In genomic region chr7:30832261-30832660, GRCm38 (mm10) we compare ENCODE assay signal across 23 mouse cellular contexts. TPM values are rescaled to one million over a fixed set of nuclear protein-coding genes. Genes with fewer than 3 reads are reported as not detected.
A peak's percentile ranks its signal among the peaks of the same experiment; 100 is the strongest.
DNase-seq lines count a peak whose midpoint lies in the region; ATAC-seq and TF ChIP-seq lines count a peak whose summit lies in the region.
"Had no signal": no experiment of that assay in that cellular context is flagged by ENCODE, and none has a peak within 500 bp of the region (broad histone marks: within the 10 kb centered on the region; RNA-seq: fewer than 3 reads in every experiment).

No protein-coding gene starts in this region.

- H3K27ac ChIP-seq in heart, embryonic 15.5 days = no peak overlapping the region
- H3K27ac ChIP-seq in forebrain, embryonic 13.5 days = no peak overlapping the region
- H3K27ac ChIP-seq: embryonic facial prominence, embryonic 15.5 days; hindbrain, embryonic 13.5 days; midbrain, embryonic 10.5 days had no signal

- no peak overlapping the region for H3K4me3 ChIP-seq in heart, embryonic 15.5 days
- H3K4me3 ChIP-seq in E14TG2a.4 (replicated peaks; ENCODE audit: low read length) = peak overlapping the region; percentile 67
- no peak overlapping the region for H3K4me3 ChIP-seq in forebrain, embryonic 13.5 days
- H3K4me3 ChIP-seq: embryonic facial prominence, embryonic 15.5 days; hindbrain, embryonic 13.5 days; midbrain, embryonic 10.5 days had no signal

- H3K4me1 ChIP-seq in heart, embryonic 15.5 days (replicated peaks) = no peaks in the 10 kb centered on the region
- peaks cover 24% of the 10 kb centered on the region for H3K4me1 ChIP-seq in E14TG2a.4 (replicated peaks; ENCODE audit: low read depth, low read length)
- H3K4me1 ChIP-seq in forebrain, embryonic 13.5 days = no peaks in the 10 kb centered on the region
- H3K4me1 ChIP-seq: embryonic facial prominence, embryonic 15.5 days; hindbrain, embryonic 13.5 days; midbrain, embryonic 10.5 days had no signal

- 54% methylated on average over 17 of the region's 17 CpGs for WGBS in heart, embryonic 15.5 days
- WGBS in forebrain, embryonic 13.5 days = 84% methylated on average over 13 of the region's 17 CpGs

- TF ChIP-seq CTCF in E14TG2a.4 (conservative IDR thresholded peaks at IDR 0.05; ENCODE audit: low read length) = no peak

- no peak for ATAC-seq in heart, embryonic 15.5 days (replicated peaks; ENCODE audit: insufficient number of reproducible peaks, insufficient read depth, low FRiP score, low read depth)
- ATAC-seq in forebrain, embryonic 13.5 days = no peak
- ATAC-seq: intestine, postnatal 0 days; lung, postnatal 0 days had no signal

- H3K27me3 ChIP-seq in heart, embryonic 15.5 days = no peaks in the 10 kb centered on the region
- H3K27me3 ChIP-seq in E14TG2a.4 (ENCODE audit: insufficient read depth, low read length) = no peaks in the 10 kb centered on the region
- no peaks in the 10 kb centered on the region for H3K27me3 ChIP-seq in forebrain, embryonic 13.5 days
- H3K27me3 ChIP-seq: embryonic facial prominence, embryonic 15.5 days; hindbrain, embryonic 13.5 days had no signal

- H3K36me3 ChIP-seq in heart, embryonic 15.5 days = no peaks in the 10 kb centered on the region
- no peaks in the 10 kb centered on the region for H3K36me3 ChIP-seq in E14TG2a.4 (ENCODE audit: insufficient read depth, low read length)
- H3K36me3 ChIP-seq in forebrain, embryonic 13.5 days (ENCODE audit: poor library complexity, severe bottlenecking) = no peaks in the 10 kb centered on the region
- H3K36me3 ChIP-seq: embryonic facial prominence, embryonic 15.5 days; hindbrain, embryonic 13.5 days; midbrain, embryonic 10.5 days had no signal

- no peak overlapping the region for H3K9ac ChIP-seq in heart, embryonic 15.5 days
- H3K9ac ChIP-seq in forebrain, embryonic 13.5 days = no peak overlapping the region
- H3K9ac ChIP-seq: embryonic facial prominence, embryonic 15.5 days; hindbrain, embryonic 13.5 days had no signal

- H3K9me3 ChIP-seq in heart, embryonic 15.5 days (replicated peaks) = no peaks in the 10 kb centered on the region
- peaks cover 18% of the 10 kb centered on the region for H3K9me3 ChIP-seq in E14TG2a.4 (ENCODE audit: low read length)
- no peaks in the 10 kb centered on the region for H3K9me3 ChIP-seq in forebrain, embryonic 13.5 days (replicated peaks)
- H3K9me3 ChIP-seq: embryonic facial prominence, embryonic 15.5 days; hindbrain, embryonic 13.5 days; midbrain, embryonic 10.5 days had no signal

- DNase-seq in heart, adult 8-10 months (ENCODE audit: low spot score) = no peak
- DNase-seq in ZHBTc4 (ENCODE audit: low read depth, low spot score) = peak; percentile 80
- DNase-seq in naive thymus-derived CD4-positive, alpha-beta T cell, adult 2 months (ENCODE audit: low read depth) = peak; percentile 36
- no peak for DNase-seq in left cerebral cortex, adult 18-20 months (ENCODE audit: low spot score in 2 of 2)
- DNase-seq: adrenal gland, postnatal 14 days; cerebellum, adult 8-10 months; kidney, postnatal 10 days had no signal

- H3K4me2 ChIP-seq in heart, embryonic 15.5 days = 0 out of 2 replicates have a peak overlapping the region, but pooled peaks have one; percentile 16
- H3K4me2 ChIP-seq in forebrain, embryonic 13.5 days = no peak overlapping the region
- H3K4me2 ChIP-seq: embryonic facial prominence, embryonic 15.5 days; hindbrain, embryonic 13.5 days had no signal

RNA-seq across cellular contexts. Expression of gene Ffar2, which starts 8.7 kb away (rescaled TPM):
- polyA plus RNA-seq in heart, embryonic 15.5 days (2015; fragmentation: Nextera tagmentation; extraction: Ambion mirVana) = 0.20 and 0.44 TPM in 2 replicates
- total RNA-seq in heart, adult 8-10 months (2022) = under 1 TPM in 2 of 4 experiments, not detected in 2; 0.25 to 0.46 TPM
- polyA plus RNA-seq in forebrain, embryonic 13.5 days (2015; fragmentation: Nextera tagmentation; extraction: Ambion mirVana) = 0.09 TPM in 1 of 2 replicates, not detected in the other
- not detected for total RNA-seq in left cerebral cortex, adult 18-20 months (2021)
- total RNA-seq: left cerebral cortex, postnatal 25 days had no signal
- polyA plus RNA-seq: embryonic facial prominence, embryonic 15.5 days; forebrain, embryonic 11.5 days; liver, adult 2 months; midbrain, embryonic 10.5 days had no signal

RNA-seq across cellular contexts. Expression of gene Ffar3, which starts 23.7 kb away (rescaled TPM):
- 0.15 TPM in 1 of 2 replicates, not detected in the other for polyA plus RNA-seq in heart, embryonic 15.5 days (2015; fragmentation: Nextera tagmentation; extraction: Ambion mirVana)
- total RNA-seq in heart, adult 8-10 months (2022) = not detected
- polyA plus RNA-seq in forebrain, embryonic 13.5 days (2015; fragmentation: Nextera tagmentation; extraction: Ambion mirVana) = not detected in 2 replicates
- not detected for total RNA-seq in left cerebral cortex, adult 18-20 months (2021)
- total RNA-seq: gastrocnemius, postnatal 4 days; layer of hippocampus, postnatal 10 days; left cerebral cortex, postnatal 25 days; liver, adult 2 months; monocyte, adult 5-6 weeks had no signal
- polyA plus RNA-seq: embryonic facial prominence, embryonic 15.5 days; forebrain, embryonic 11.5 days; liver, adult 2 months; lung, postnatal 0 days; midbrain, embryonic 10.5 days; neural tube, embryonic 14.5 days had no signal

RNA-seq across cellular contexts. Expression of gene Ffar1, which starts 29.1 kb away (rescaled TPM):
- not detected in 2 replicates for polyA plus RNA-seq in heart, embryonic 15.5 days (2015; fragmentation: Nextera tagmentation; extraction: Ambion mirVana)
- total RNA-seq in heart, adult 8-10 months (2022) = not detected
- polyA plus RNA-seq in forebrain, embryonic 13.5 days (2015; fragmentation: Nextera tagmentation; extraction: Ambion mirVana) = not detected in 2 replicates
- total RNA-seq in left cerebral cortex, adult 18-20 months (2021) = not detected
- total RNA-seq: adrenal gland, postnatal 14 days; gastrocnemius, postnatal 4 days; layer of hippocampus, postnatal 10 days; left cerebral cortex, postnatal 25 days; liver, adult 2 months had no signal
- polyA plus RNA-seq: embryonic facial prominence, embryonic 15.5 days; forebrain, embryonic 11.5 days; hindbrain, embryonic 13.5 days; lung, postnatal 0 days; midbrain, embryonic 10.5 days; neural tube, embryonic 14.5 days had no signal

RNA-seq across cellular contexts. Expression of gene Krtdap, which starts 44.6 kb away (rescaled TPM):
- 3.8 and 6.4 TPM in 2 replicates for polyA plus RNA-seq in heart, embryonic 15.5 days (2015; fragmentation: Nextera tagmentation; extraction: Ambion mirVana)
- total RNA-seq in heart, adult 8-10 months (2022) = not detected
- not detected in 2 replicates for polyA plus RNA-seq in forebrain, embryonic 13.5 days (2015; fragmentation: Nextera tagmentation; extraction: Ambion mirVana)
- total RNA-seq in left cerebral cortex, adult 18-20 months (2021) = not detected
- total RNA-seq: layer of hippocampus, postnatal 10 days; left cerebral cortex, postnatal 25 days; liver, adult 2 months; monocyte, adult 5-6 weeks had no signal
- polyA plus RNA-seq: forebrain, embryonic 11.5 days; hindbrain, embryonic 13.5 days; liver, adult 2 months; midbrain, embryonic 10.5 days; small intestine, adult 2 months had no signal

RNA-seq across cellular contexts. Expression of gene Cd22, which starts 47.9 kb away (rescaled TPM):
- polyA plus RNA-seq in heart, embryonic 15.5 days (2015; fragmentation: Nextera tagmentation; extraction: Ambion mirVana) = 0.06 TPM in 1 of 2 replicates, not detected in the other
- total RNA-seq in heart, adult 8-10 months (2022) = 1 to 10 TPM in 1 of 4 experiments, under 1 TPM in 3; 0.52 to 1.0 (median 0.71) TPM
- not detected in 2 replicates for polyA plus RNA-seq in forebrain, embryonic 13.5 days (2015; fragmentation: Nextera tagmentation; extraction: Ambion mirVana)
- under 1 TPM in 1 of 2 experiments, not detected in 1; 0.09 TPM for total RNA-seq in left cerebral cortex, adult 18-20 months (2021)
- total RNA-seq: layer of hippocampus, postnatal 10 days; left cerebral cortex, postnatal 25 days had no signal
- polyA plus RNA-seq: forebrain, embryonic 11.5 days; hindbrain, embryonic 13.5 days; neural tube, embryonic 14.5 days had no signal

Comparison
In these comparisons a context has a peak if more than half of its experiments do, and no peak if none do; other contexts are left out.
1. DNase-seq: peak in ZHBTc4 (single experiment) and naive thymus-derived CD4-positive, alpha-beta T cell, adult 2 months (single experiment); none in heart, adult 8-10 months (single experiment) and left cerebral cortex, adult 18-20 months (0 of 2).